Mouse (Mus musculus) common myeloid progenitor, adult 5-6 weeks (primary cell): ENCODE results near the gene Igfbp6. TPM values are rescaled to one million over a fixed set of nuclear protein-coding genes. Genes with fewer than 3 reads are reported as not detected.

Source experiments
- ATAC-seq: replicated peaks from 2 replicates; pipeline ENCODE4 v1.8.0; 2016; ENCODE audit warnings: low read depth, mild to moderate bottlenecking, moderate TSS enrichment, inconsistent platforms; ENCODE audit not compliant: poor library complexity, severe bottlenecking
- total RNA-seq: library from RNA; stranded (forward); fragments of 200-1000, 187-1606 nt; gene quantifications from 2 replicates; pipeline ENCODE4 v1.2.3, GENCODE M21; 2017

The Igfbp6 gene
- not detected in 2 replicates for total RNA-seq

DNA sequence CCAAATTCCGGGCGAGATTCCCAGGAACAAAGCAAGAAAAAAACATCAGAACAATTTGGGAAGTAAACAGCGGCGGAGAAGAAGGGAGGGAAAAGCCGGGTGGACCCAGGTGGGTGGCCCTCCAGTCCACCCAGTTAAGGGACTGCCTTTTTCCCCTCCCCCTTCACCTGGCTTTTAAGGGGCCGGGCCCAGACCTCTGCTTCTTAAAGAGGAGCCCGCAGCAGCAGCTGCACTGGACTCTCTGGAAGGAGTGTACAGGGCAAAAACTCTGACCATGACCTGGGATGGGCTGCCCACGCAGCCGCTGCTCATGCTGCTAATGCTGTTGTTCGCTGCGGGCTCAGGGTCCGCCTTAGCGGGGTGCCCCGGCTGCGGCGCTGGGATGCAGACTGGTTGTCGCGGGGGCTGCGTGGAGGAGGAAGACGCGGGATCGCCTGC, at the start of gene Igfbp6:
Gene Igfbp6 (plus strand): TSS at position 89 of the 438 bp plus-strand sequence.
- no peak for ATAC-seq

DNA sequence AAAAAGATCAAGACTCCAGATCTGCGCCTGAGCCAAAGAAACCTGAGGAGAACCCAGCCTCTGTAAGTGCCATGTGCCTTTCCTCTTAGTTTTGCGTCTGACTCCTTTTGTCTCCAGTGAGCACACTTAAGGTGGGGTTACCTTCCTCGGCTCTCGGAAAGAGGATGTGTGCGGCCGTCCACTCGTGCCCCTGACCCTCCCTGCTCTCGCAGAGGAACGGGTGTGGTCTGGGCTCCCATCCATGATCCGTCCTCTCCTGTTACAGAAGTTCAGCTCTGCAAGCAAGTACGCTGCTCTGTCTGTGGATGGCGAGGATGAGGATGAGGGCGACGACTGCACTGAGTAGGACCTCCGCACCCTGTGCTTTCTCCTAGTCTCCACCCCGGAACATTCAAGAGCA, 49.2 kb upstream of the Igfbp6 start:
- ATAC-seq = no peak

DNA sequence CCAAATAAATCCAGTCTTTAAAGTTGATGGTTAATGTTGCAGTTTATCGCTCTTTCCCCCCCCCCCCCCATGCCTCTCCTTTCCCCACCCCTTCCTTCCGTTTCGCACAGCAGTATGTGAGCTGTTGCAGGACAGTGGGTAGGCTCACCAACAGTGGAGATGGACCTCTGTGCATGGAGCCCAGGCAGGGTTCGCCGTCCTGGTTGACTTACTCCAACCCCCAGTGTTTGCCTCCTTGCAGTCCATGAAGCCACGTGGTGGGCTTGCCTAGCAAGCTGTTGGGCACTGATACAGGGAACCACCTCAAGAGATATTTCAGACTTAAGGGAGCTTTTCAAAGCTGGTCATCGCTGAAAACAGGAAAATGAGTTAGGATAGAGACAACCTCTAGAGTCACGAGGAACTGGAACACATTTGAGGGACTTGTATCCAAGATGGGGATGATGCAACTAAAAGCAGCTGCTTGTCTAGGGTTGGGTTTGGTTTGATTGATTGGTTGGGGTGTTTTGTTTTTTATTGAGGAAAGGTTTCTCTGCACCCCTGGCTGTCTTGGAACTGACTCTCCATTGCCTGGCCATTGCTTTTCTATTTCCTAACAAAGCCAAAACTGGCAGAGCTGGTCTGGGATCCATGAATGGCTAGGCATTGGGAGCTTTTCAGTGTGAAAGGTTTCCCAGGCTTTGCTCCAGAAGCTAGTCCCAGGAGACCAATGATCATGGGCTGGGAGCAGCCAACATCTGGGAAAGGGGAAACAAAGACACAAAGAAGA, 46.8 kb upstream of the Igfbp6 start:
- no peak for ATAC-seq

DNA sequence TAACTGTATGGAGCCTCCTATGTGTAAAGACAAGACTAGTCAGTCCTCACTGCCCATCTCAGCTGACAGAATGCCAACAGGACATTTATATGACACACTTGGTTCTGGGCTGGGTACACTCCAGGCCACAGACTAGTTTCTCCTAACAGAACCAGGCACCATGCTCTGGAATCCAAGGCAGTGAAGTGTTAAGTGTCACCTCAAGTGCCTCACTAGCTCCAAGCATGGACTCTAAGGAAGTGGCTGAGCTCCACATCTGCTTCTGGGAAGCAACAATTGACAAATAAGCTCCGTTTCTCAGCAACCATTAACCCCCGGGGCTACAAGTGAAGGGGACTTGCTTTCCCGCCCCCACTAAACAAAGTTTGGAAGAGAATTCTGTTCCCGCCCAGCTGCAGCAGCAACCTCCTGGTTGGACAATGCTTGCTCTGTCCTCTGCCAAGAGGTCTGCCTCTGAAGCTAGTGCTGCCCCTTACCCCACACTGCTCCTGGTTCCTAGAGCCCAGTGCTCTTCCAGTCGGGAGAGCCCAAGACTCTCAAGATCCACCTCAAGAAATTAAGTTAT, 46.1 kb upstream of the Igfbp6 start:
- no peak for ATAC-seq

DNA sequence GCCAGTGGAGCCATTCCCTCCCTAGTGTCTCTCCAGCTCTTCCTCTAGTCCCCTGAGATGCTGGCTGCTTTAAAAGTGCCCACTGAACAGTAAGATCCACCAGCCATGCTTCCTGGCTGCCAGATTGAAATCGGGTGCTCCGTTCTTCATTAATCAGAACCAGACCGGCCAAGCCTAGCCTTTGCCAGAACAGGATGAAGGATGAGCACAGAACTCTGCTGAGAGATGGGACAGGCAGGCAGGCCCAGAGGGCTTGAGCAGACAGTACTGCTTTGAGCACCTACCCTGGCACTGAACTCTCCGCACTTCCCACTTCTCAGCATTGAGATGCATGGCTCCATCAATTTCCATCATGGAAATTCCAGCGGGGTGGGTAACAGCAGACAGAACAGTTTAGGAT, 44.9 kb upstream of the Igfbp6 start:
- ATAC-seq = no peak

DNA sequence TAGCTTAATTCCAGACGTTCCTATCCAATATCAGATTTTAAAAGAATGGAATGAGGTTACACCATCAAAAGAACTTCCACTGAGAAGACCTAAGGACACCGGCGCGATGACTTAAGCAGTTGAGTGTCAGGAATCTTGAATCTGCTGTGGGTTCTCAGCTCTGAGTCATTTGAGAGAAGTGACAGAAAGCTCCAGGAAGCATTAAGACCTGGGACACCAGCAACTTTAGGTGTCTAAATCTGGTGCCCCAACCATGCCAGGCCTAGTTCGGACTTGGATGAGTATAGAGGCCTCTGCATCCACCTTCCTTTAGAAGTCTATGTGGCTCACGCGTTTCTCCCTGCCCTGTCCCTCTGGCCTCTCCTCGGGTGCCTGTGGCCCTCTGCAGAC, 44.4 kb upstream of the Igfbp6 start:
- no peak for ATAC-seq

DNA sequence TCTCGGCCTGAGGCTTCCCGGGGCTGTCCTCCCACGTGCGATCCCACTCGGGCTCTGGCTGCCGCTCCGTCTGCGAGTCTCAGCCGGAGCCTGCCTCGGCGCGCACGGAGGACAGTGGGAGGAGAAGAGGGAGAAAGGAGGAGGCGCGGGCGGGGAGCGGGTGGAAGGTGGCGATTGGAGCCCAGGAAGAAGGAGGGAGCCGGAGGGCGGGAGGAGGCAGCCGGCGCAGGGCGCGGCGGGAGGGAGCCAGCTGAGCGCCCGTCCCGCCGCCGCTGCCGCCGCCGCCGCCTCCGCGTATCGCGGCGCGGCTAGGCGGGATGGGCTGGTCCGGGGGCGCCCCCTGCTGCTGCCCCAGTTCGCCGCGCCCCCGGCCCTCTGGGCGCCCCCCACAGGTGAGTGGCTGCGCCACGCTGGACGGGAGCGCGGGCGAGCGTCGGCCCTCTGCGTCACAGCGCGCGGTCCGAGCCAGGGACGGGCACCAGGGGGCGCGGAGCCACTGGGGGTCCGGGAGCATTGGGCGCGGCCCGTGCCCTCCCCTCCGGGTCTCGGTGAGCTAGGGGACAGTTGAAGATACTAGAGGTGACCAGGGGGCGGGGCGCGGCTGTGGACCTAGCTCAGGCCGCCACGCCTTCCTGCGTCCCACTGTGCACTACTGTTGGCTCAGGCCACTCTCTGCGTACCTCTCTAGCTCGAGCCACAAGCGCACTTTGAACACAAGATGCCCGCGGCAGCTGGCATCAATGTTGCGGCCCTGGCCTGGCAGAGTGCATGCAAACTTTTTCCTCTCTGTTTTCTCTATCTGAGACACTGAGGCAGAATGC, 43.8 kb upstream of the Igfbp6 start, which contains the start of gene Tns2:
Gene Tns2 (plus strand): TSS at position 253 of the 821 bp plus-strand sequence.
- peak; percentile 60 for ATAC-seq

DNA sequence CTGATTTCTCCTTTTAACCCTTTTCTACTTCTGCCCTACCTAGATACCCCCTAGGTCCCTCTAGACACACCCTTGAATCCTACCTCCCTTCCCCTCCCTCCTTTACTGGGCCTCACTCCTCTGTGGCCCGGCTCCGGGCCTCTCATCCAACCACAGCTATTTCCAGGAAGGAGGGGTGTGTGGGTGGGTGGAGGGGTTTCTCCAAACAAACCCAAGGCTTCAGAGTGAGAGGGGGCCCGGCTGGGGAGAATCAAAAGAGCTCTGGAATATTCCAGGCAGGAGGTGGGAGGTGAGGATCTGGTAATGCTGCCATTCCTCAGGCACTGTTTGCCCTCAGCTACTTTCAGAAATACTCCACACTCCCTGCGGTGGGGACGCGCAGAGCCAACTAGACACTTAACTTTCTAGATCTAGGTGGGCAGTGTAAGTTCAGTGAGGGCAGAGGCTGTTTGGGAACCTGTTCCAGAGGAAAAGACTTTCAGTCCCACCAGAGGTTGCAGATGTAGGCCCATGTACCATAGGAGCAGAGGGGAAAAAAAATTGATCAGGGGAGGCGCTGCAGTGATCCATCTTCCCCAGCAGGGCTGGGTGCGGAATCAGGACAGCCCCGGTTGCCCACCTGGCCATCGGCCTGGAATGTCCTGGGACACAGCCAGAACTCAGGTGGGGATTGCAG, 43.0 kb upstream of the Igfbp6 start:
- no peak for ATAC-seq

DNA sequence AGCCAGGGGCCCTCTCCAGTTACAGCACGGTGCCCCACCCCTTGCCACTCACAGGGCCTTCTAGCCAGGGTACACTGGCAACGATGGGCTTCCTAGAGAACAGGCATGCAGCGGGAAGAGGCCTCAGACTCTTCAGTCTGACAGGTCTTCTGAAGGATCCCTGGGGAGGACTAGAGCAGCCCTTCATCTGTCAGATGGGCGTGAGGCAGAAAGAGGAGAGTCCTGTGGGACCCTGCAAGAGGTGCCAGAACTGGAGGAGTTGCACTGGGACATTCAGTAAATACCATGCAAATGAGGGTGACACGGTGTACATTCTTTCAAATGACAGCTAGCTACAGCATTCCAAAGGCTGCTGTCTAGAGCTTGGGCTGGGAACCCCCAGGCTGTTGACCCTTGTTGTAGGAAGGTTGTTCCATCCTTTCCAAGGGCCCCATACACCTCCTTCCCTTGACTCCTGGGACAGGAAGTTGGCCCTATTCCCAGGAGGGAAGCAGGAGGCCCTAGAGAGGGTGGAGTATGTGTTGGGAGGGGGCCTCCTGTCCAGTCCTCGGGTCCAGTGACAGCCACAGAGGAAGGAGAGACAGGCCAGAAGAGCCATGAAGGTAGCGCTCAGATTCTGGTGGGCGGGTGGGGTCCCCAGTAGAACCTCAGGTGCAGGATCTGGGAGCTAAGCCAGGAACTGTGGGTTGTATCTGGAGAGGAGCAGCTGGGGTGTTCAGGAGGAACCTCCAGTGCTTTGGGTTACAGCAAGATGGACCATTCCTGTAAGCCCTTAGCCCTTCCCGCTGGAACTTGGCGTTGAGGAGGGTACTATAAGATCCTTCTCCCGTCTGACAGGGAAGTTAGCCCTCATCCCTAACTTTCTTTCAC, 42.3 kb upstream of the Igfbp6 start:
- ATAC-seq = no peak

DNA sequence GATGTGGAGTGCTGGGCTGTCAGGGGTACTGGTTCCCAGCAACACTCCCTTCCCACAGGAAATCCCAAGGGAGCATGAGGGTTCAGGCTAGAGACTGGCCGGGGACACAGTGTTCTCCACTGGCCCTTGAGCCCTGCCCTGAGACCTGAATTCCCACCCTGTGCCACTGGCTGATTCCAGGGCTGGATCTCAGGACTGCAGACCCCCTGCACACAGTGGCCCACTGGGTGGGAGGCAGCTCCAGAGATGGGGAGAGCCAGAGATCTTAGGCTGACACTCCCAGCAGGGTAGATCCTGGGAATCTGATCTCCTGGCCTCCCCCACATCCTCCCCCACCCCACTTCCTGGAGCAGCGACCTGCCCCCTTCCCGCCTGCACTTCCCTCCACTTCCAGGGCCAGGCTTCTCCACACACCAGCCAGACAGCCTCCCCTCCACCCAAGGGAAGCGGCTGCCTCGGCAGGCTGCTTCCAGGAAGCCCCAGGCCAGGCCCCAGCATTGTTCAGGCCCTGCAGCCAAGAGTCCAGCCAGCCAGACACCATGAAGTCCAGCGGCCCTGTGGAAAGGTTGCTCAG, 41.5 kb upstream of the Igfbp6 start:
- ATAC-seq = no peak

DNA sequence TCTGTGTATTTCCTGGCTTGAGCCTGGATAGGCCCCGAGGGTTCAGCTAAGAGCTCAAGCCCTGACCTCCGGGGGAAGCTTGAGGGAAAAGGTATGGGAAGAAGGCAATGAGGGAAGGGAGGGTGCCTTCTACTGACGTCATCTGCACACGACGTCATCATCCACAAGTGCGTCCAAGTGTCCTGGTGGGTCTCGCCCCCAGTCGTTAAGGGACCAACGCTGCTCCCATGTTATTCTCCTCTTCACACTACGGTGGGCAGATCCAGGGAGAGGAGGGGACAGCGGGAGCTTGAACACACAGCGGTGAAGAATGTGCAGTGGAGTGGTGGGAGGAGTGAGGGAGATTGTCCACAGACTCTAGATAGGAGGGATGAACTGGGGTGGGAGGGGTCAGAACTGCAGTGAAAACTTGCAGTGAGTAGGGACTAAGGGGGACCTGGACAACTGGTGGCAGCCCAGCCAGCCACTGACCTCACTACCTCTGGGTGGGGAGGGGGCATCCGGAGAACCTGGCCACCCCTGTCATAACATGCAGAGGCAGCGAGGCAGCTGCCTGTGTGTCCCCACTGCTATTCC, 40.7 kb upstream of the Igfbp6 start:
- no peak for ATAC-seq

DNA sequence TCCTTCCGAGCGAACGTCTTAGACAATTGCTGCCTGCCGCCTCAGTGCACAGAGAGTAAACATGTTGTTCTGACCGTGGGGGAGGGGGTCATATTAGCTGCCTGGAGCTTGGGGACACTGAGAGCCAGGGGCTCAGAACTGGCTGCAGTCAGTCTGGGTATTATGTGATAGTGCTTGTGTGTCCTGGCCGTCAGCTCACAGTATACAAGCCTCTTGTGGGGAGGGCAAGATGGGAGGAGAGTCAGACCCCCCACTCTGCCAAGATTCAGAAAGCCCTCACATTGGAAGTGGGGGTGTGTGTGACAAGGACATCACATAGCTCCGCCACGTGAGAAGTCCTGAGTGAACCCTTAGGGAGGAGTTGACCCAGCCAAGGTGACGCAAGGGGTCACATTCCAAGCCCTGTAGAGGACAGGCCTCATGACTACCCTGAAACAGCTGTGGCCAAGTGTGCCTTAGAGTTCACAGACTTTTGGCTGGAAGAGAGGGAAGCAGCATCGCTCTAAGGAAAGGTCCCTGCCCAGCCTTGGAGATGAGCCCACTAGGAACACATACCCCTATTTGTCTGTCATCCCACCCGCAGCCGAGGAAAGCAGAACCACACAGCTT, 40.1 kb upstream of the Igfbp6 start:
- no peak for ATAC-seq

DNA sequence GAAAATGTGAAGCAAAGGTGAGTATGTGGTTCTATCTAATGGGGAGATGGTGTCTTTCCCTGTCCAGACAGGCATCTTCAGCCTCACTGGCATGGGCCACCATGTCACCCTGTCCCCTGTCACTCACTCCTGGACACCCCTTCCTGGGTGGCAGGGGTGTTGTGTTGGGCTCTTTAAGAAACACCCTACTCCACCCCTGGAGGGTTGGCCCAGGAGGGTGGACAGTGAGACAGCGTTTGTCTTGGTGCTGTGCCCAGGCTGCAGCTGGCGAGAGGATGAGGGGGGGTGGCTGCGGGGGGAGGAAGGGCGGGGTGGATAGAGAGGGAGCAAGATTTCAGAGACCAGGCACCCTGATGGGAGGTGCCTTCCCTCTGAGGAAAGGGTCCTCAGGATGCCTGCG, 38.8 kb upstream of the Igfbp6 start:
- no peak for ATAC-seq

DNA sequence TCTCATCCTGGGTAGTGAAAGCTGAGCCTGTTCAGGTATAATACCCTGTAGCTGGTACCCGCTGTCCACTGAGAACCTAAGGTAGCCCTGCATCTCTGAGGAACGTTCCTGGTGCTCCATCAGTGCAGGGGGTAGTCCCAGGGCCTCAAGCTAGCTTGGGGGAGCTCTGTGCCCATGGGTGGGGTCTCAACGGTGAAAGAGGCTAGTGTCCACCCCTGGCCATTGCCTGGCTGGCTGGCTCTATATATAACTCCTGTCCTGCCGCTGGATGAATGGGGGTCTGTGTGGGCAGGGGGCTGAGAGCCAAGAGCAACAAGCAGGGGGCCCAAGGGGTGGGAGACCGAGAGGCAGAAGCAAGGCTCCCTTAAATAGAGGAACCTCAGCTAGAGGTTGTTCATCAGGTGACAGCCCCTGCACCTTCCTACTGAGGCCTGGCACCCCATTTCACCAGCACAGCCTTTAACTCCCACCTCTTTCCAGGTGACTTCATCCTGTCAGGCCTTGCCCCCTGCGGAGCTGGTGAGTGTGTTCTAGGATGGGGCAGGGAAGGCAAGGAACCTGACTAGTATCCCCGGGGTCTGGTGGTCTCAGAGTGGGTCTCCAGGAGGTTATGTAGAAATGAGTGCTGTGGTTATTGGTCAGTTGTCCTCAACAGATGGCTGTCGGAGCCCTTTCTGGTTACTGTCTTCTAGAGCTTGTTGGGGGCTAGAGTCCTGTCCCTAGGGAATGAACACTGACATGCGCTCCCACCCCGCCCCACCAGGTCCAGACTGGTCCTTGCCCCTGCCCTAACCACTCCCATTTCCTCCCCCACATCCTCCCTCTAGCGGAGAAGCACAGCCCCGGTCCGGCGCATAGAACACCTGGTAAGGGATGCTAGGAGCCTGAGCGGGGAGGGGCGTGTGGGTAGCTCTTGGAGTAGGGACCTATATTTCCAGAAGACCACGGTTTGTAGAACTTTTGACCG, 38.1 kb upstream of the Igfbp6 start:
- 0 out of 2 replicates have a peak, but pooled peaks have one; percentile 19 for ATAC-seq

DNA sequence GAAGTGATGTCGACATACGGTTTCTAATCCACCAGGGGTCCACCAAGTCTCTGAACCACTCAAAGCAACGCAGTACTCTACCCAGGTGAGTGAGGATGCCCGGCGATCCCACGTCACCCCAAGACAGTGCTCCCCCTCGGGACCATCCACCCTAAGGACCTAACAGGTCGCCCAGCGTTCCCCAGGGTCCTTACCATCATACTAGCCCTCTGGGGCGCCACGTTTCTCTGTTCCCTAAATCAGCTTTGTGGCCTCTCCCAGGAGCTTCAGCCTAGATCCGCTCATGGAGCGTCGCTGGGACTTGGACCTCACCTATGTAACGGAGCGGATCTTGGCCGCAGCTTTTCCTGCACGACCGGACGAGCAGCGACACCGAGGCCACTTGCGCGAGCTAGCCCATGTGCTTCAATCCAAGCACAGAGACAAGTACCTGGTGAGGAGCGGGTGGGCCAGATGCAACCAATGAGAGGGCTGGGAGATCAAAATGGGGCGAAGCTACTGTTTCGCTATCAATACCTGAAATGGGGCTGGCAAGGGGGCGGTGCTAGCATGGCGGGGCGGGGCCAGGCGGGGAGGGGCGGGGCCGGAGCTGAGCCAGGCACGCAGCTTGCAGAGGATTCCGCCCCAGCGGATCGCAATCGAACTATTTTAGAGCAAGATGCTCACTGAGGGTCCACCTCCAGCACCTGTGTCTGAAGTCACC, 37.3 kb upstream of the Igfbp6 start:
- no peak for ATAC-seq

DNA sequence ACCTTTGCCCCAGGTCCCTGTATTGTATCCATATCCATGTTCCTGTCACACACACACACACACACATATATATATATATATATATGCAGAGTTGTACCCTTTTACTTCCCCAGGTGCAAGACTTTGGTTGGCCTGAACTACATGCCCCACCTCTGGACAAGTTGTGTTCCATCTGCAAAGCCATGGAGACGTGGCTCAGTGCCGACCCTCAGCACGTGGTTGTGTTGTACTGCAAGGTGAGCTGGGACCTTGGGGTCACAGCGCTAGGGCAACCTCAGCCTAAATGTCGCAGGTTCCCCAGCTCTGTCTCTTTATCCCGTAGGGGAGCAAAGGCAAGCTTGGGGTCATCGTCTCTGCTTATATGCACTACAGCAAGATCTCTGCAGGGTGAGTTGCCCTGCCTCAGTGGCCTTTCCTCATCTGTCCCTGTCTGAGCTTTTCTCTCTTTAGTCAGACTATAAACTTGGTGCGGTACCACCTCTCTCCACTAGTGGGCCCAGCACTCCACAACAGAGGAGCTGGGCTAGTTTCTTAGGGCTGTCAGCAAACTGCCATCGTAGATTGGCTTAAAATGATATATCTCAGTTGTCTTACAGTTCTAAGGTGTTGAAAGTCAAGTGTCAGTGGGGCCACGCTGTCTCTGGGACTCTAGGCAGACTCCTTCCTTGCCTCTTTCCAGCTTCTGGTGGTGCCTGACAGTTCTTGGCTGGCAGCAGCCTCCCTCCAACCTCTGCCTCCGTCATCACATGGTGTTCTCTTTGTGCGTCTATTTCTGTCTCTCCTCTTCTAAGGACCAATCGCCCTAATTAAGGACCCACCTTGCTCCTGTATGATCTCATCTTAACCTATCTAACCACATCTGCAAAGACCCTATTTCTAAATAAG, 36.2 kb upstream of the Igfbp6 start:
- ATAC-seq = peak; percentile 61
